Mouse (Mus musculus) kidney, embryonic 14.5 days (tissue): ENCODE data around the gene Hmgb4. TPM values are rescaled to one million over a fixed set of nuclear protein-coding genes. Genes with fewer than 3 reads are reported as not detected.

ENCODE experiments used
- ATAC-seq: fragments of 200-750 bp; cut with Nextera tagmentation; 2 replicates; pipeline ENCODE4 v1.8.0; 2017; ENCODE audit warnings: moderate number of reproducible peaks, mild to moderate bottlenecking, moderate TSS enrichment, moderate library complexity; ENCODE audit not compliant: low FRiP score, low TSS enrichment
- H3K27ac ChIP-seq: fragments of 300-500 bp; sonication (generic); 2 replicates; pipeline ENCODE4 v1.5.1; 2014; ENCODE audit warnings: low read depth, mild to moderate bottlenecking, low read length, moderate library complexity, mixed read lengths
- H3K27me3 ChIP-seq: fragments of 300-500 bp; sonication (generic); 2 replicates; pipeline ENCODE4 v1.6.1; 2014; ENCODE audit warnings: mild to moderate bottlenecking, low read length; ENCODE audit not compliant: control insufficient read depth, insufficient read depth
- H3K36me3 ChIP-seq: fragments of 300-500 bp; sonication (generic); 2 replicates; pipeline ENCODE4 v1.6.1; 2014; ENCODE audit warnings: low read length, mixed read lengths; ENCODE audit not compliant: control insufficient read depth, insufficient read depth
- H3K4me1 ChIP-seq: fragments of 300-500 bp; sonication (generic); 2 replicates; pipeline ENCODE4 v1.6.1; 2014; ENCODE audit warnings: low read length, mixed read lengths; ENCODE audit not compliant: control insufficient read depth, insufficient read depth
- H3K4me2 ChIP-seq: fragments of 300-500 bp; sonication (generic); replicated peaks from 2 replicates; pipeline ENCODE4 v1.6.1; 2014; ENCODE audit warnings: low read depth, mild to moderate bottlenecking, low read length
- H3K4me3 ChIP-seq: fragments of 300-500 bp; sonication (generic); 2 replicates; pipeline ENCODE4 v1.5.1; 2014; ENCODE audit warnings: mild to moderate bottlenecking, low read length
- H3K9ac ChIP-seq: fragments of 300-500 bp; sonication (generic); 2 replicates; pipeline ENCODE4 v1.6.1; 2014; ENCODE audit warnings: low read depth, mild to moderate bottlenecking, low read length, moderate library complexity
- H3K9me3 ChIP-seq: fragments of 300-500 bp; sonication (generic); 2 replicates; pipeline ENCODE4 v1.6.1; 2016; ENCODE audit warnings: low read length; ENCODE audit not compliant: control insufficient read depth
- WGBS: fragments of 180-500 bp; shearing (Covaris S2); extraction: QIAGEN DNeasy Blood & Tissue Kit; methylation state at CpG from one replicate; pipeline ENCODE4 v1.1.7; 2014; 5-methylcytosine and 5-hydroxymethylcytosine counted together
- polyA plus RNA-seq: library from polyadenylated mRNA; unstranded; fragments of >200 nt; fragmentation: Nextera tagmentation; extraction: Ambion mirVana; gene quantifications from 2 replicates; pipeline ENCODE4 v1.2.1, GENCODE M21; 2014

Hmgb4 gene
- polyA plus RNA-seq, result not detected in 2 replicates

DNA sequence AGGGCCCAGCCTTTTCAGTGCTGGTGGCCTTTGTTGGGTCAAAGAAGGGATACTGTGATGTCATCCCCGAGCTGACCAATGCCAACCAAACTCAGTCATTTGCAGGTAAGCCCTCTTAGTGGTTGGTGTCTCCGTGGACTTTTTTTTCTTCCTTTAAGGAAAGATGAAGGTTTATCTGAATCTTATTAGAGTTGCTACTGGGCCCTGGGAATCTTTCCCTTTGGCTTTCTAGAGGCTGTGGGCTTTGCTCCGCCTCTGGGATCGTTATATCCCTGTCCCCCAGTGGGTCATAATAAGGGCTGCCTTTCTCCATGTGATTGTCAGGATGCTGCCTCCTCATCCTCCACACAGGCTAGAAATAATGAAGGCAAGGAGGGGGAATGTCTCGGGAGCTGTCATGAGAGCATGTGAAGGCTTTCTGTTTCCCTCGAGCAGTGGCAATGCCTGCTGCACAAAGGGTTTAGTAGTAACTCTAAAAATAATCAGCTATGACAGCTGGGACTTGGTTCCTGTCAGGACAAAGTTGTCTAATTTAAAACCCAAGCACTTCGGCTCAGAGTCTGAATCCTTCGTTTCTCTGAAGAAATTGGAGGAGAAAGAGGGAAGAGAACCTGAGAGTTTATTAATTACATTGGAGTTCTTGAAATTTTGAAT, at the start of gene Hmgb4:
TSS of gene Hmgb4 (minus strand) at position 51 of the 654 bp plus-strand sequence.
- H3K36me3 ChIP-seq, result no peaks in the 10 kb centered on the region
- no peak within 1 kb of the TSS for H3K4me3 ChIP-seq
- no peak within 1 kb of the TSS for H3K27ac ChIP-seq
- no peak within 1 kb of the TSS for H3K9ac ChIP-seq
- ATAC-seq, result no peak
- no peaks in the 10 kb centered on the region for H3K27me3 ChIP-seq
- no peaks in the 10 kb centered on the region for H3K4me1 ChIP-seq
- 71% methylated on average over 8 of the region's 8 CpGs for WGBS
- H3K9me3 ChIP-seq, result no peaks in the 10 kb centered on the region
- no peak within 1 kb of the TSS for H3K4me2 ChIP-seq

DNA sequence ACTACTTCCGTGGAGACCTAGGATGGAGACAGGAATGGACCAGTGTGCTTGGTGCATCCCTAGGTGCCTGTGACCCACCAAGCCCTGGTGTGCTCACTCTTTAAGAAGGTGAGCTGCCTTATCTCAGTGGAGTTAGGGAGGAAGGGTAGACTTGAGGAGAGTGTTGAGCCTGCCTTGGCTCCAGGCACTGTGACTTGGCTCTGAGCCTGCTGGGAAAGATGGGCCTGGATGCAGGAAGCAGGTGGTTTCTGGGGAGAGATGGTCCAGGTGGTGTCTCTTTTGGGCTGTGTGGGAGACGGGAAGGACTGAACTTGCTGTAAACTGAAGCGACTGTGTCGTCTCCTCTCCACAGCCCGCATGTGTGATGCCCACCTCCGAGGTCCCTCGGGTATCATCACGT, 45.3 kb upstream of the Hmgb4 start:
- Histone ChIP-seq H3K9ac (no peak overlapping the region), H3K27ac (no peak overlapping the region), H3K9me3 (no peaks in the 10 kb centered on the region), H3K4me2 (no peak overlapping the region), H3K36me3 (no peaks in the 10 kb centered on the region), H3K4me3 (no peak overlapping the region), H3K27me3 (no peaks in the 10 kb centered on the region), H3K4me1 (no peaks in the 10 kb centered on the region)
- 94% methylated on average over 8 of the region's 8 CpGs for WGBS
- no peak for ATAC-seq

- H3K27me3 ChIP-seq, result no peaks in the 10 kb centered on the region
- no peak overlapping the region for H3K9ac ChIP-seq
- H3K4me2 ChIP-seq, result no peak overlapping the region
- H3K36me3 ChIP-seq, result no peaks in the 10 kb centered on the region
- no peak overlapping the region for H3K4me3 ChIP-seq
- H3K9me3 ChIP-seq, result no peaks in the 10 kb centered on the region
- no peaks in the 10 kb centered on the region for H3K4me1 ChIP-seq
- WGBS, result 87% methylated on average over 8 of the region's 8 CpGs
- ATAC-seq, result no peak
- no peak overlapping the region for H3K27ac ChIP-seq
Observed at GRCm38 (mm10) chr4:128304049-128304448, 43.3 kb upstream of the Hmgb4 start.

DNA sequence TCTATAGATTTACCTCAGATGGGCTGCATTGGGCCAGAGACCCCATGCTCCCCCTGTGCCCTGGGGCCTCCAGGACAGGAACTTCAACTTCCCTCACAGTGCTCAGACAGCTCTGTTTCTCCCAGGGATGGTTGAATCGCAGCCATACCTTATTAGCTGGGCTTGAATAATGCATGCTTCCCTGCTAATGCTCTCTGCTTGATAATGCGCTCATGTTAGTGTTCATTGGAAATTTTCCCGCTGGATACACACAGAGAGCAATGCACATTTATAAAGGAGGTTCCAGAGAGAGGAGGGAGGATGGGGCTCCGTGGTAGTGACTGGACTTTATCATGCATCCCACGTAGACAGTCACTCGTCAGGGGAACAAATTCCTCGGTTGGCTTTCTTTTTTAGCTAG, 27.3 kb upstream of the Hmgb4 start:
- Histone ChIP-seq H3K9me3 (no peaks in the 10 kb centered on the region), H3K27ac (no peak overlapping the region), H3K27me3 (no peaks in the 10 kb centered on the region), H3K4me2 (no peak overlapping the region), H3K36me3 (no peaks in the 10 kb centered on the region), H3K4me1 (no peaks in the 10 kb centered on the region), H3K4me3 (no peak overlapping the region), H3K9ac (no peak overlapping the region)
- ATAC-seq, result no peak
- WGBS, result 87% methylated on average over 7 of the region's 7 CpGs

GRCm38 (mm10) chr4:128285009-128285408, 24.3 kb upstream of the Hmgb4 start:
- no peak for ATAC-seq
- H3K36me3 ChIP-seq, result no peaks in the 10 kb centered on the region
- no peaks in the 10 kb centered on the region for H3K9me3 ChIP-seq
- H3K4me1 ChIP-seq, result no peaks in the 10 kb centered on the region
- no peak overlapping the region for H3K4me2 ChIP-seq
- 57% methylated on average over 1 of the region's 1 CpGs for WGBS
- H3K27ac ChIP-seq, result no peak overlapping the region
- no peaks in the 10 kb centered on the region for H3K27me3 ChIP-seq
- no peak overlapping the region for H3K9ac ChIP-seq
- H3K4me3 ChIP-seq, result no peak overlapping the region

DNA sequence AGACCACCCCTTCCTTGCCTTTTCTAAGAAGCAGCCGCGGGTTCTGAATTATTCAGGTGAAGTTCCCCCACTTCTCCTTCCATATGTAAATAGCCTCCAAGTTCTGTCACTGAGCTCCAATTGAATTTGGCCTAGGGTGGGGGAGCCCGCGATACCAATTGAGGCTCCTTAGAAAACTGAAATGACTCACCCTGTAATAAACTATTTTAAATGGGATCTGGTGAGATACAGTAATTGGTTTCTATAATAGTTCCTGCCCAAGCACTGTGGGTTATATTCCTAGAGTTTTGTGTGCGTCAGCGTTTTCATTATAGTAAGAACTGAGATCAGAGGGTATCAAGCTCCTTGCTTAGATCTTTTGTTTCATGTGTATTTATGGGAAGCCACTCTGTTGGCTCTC, 14.8 kb upstream of the Hmgb4 start:
- no peaks in the 10 kb centered on the region for H3K4me1 ChIP-seq
- H3K4me2 ChIP-seq, result no peak overlapping the region
- no peaks in the 10 kb centered on the region for H3K36me3 ChIP-seq
- ATAC-seq, result no peak
- no peaks in the 10 kb centered on the region for H3K27me3 ChIP-seq
- H3K9me3 ChIP-seq, result no peaks in the 10 kb centered on the region
- H3K4me3 ChIP-seq, result no peak overlapping the region
- WGBS, result 74% methylated on average over 6 of the region's 6 CpGs
- H3K27ac ChIP-seq, result no peak overlapping the region
- no peak overlapping the region for H3K9ac ChIP-seq

DNA sequence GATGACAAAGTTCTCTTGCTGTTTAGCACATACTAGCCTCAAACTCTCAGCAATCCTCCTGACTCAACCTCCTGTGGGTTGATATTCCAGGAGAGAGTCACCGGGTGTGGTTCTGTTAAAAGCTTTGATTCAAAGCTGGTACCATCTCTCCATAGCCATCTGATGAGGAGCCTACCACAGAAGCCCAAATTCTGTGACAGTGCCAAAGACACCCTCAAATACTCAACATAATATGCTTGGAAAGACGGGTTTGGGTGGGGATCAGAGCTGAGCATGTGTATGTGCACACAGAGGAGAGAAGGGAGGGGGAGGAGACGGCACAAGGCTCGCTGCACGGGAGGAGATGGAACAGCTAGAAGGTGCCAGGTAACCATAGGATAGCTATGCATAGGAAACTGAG, 14.4 kb upstream of the Hmgb4 start:
- H3K4me1 ChIP-seq, result no peaks in the 10 kb centered on the region
- H3K27ac ChIP-seq, result no peak overlapping the region
- WGBS, result 76% methylated on average over 5 of the region's 5 CpGs
- H3K36me3 ChIP-seq, result no peaks in the 10 kb centered on the region
- H3K4me3 ChIP-seq, result no peak overlapping the region
- ATAC-seq, result no peak
- no peak overlapping the region for H3K9ac ChIP-seq
- H3K9me3 ChIP-seq, result no peaks in the 10 kb centered on the region
- H3K27me3 ChIP-seq, result no peaks in the 10 kb centered on the region
- H3K4me2 ChIP-seq, result no peak overlapping the region

DNA sequence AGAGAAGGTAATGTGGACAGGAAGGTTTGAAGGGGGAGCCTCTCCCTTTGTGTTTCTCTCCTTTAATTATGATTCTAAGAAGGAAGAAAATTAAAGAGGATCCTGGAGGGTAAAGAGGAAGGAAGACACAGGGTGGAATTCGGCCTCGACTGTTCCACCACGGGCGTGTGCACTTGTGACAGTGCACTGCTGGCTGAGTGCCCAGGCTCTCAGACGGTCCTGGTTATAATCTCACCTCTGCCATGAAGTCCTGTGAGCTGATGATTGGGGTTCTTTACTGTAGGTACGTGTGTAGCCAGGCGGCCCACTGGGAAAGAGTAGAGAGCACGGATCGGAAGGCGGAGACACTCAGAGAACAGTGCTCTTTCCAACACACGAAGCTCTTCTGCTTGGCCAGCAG, 12.4 kb upstream of the Hmgb4 start:
- Histone ChIP-seq H3K27ac (no peak overlapping the region), H3K4me1 (no peaks in the 10 kb centered on the region), H3K27me3 (no peaks in the 10 kb centered on the region), H3K9ac (no peak overlapping the region), H3K9me3 (no peaks in the 10 kb centered on the region), H3K36me3 (no peaks in the 10 kb centered on the region), H3K4me3 (no peak overlapping the region), H3K4me2 (no peak overlapping the region)
- no peak for ATAC-seq
- 80% methylated on average over 11 of the region's 11 CpGs for WGBS

DNA sequence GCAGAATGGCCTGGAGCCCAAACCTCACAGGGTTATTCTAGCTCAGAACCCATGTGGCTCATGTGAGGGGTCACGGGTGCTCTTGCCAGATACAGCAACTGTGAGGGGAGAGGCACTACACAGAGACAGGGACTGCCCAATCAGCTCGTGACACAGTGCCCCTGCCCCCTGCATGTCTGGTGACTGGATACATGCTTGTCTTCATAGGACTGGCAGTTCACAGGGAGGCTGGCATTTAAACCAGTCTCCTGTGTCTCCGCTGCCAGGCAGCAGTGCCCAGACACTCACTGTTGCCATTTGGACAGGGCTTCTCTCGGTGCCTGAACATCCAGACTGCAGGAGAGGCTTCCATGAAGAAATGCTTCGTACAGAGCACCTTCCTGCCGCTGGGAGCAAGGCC, 11.7 kb upstream of the Hmgb4 start:
- H3K9me3 ChIP-seq, result no peaks in the 10 kb centered on the region
- no peak overlapping the region for H3K4me3 ChIP-seq
- no peak overlapping the region for H3K27ac ChIP-seq
- no peak for ATAC-seq
- no peaks in the 10 kb centered on the region for H3K4me1 ChIP-seq
- no peak overlapping the region for H3K4me2 ChIP-seq
- no peak overlapping the region for H3K9ac ChIP-seq
- H3K27me3 ChIP-seq, result no peaks in the 10 kb centered on the region
- no peaks in the 10 kb centered on the region for H3K36me3 ChIP-seq
- WGBS, result 69% methylated on average over 6 of the region's 6 CpGs
